Mouse (Mus musculus): Measurements from ENCODE around the gene Adgrb3.

DNA sequence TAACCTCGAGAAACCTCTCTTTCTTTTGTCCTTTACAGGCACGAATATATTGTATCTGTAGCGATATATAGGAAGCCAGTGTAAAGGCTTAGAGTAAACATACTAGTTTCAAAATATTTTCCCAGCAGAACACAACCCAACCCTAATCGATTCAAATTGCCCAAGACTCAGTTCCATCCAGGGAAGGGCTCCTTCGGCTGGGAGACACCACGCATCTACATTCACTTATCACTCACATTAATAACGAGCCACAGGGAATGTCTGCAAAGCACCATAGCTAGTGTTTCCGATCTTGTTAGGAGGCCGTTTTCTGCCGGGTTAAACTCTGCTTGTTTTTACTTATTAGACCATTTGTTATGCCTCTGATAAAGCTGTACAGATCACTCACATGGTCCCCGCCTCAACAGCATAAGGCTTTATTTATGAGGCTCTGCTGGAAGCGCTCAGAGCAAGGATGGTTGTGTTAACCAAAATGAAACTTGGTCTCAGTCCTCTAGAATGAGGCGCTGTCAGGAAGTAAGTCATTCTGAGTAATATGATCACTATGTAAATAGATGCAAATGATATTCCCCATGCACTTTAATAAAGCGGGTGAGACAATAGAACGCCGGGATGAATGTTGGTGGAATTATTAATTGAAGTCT is 399.2 kb downstream of the Adgrb3 start:
- TF ChIP-seq TAL1 (IDR thresholded peaks at IDR 0.05; ENCODE audit: low read length), result no peak
- no peak for TF ChIP-seq GATA1 (IDR thresholded peaks at IDR 0.05; ENCODE audit: low read length)

Data from erythroblast, embryonic 14.5 days (primary cell).